Mouse (Mus musculus) brain, embryonic 14.5 days (tissue): ENCODE measurements at regions not wholly inside any gene's neighbourhood (a gene's known extent, or its start where the extent isn't known, plus 50 kb on each side); places are given as distances from the start of the nearest gene placed in this dataset.

Experiments used
- CTCF ChIP-seq: fragments of 200-500 bp; IDR thresholded peaks from 2 replicates; pipeline ENCODE4 v1.5.1; 2012; ENCODE audit warnings: inconsistent platforms, mild to moderate bottlenecking, moderate library complexity, borderline replicate concordance; ENCODE audit not compliant: insufficient read depth, insufficient read length; ENCODE audit errors: extremely low read depth
- POLR2A ChIP-seq: fragments of 200-500 bp; IDR thresholded peaks from 2 replicates; pipeline ENCODE4 v1.6.1; 2012; ENCODE audit warnings: mild to moderate bottlenecking, inconsistent platforms, borderline replicate concordance; ENCODE audit not compliant: poor library complexity, insufficient read depth, insufficient read length, severe bottlenecking; ENCODE audit errors: extremely low read depth

GRCm38 (mm10) chr1:189988864-189989263 is 66.7 kb upstream of the Smyd2 start:
- TF ChIP-seq POLR2A (no peak), CTCF (no peak)
